Mouse (Mus musculus) kidney, embryonic 15.5 days (tissue): ENCODE measurements at regions not wholly inside any gene's neighbourhood (a gene's known extent, or its start where the extent isn't known, plus 50 kb on each side); places are given as distances from the start of the nearest gene placed in this dataset.

ENCODE experiments used
- ATAC-seq: fragments of 200-750 bp; cut with Nextera tagmentation; replicated peaks from 2 replicates; pipeline ENCODE4 v1.8.0; 2017; ENCODE audit warnings: moderate TSS enrichment; ENCODE audit not compliant: low FRiP score
- H3K27ac ChIP-seq: fragments of 300-500 bp; sonication (generic); 2 replicates; pipeline ENCODE4 v1.5.1; 2015; ENCODE audit warnings: mild to moderate bottlenecking, inconsistent platforms
- H3K27me3 ChIP-seq: fragments of 300-500 bp; sonication (generic); 2 replicates; pipeline ENCODE4 v1.6.1; 2015; ENCODE audit warnings: inconsistent platforms
- H3K36me3 ChIP-seq: fragments of 300-500 bp; sonication (generic); 2 replicates; pipeline ENCODE4 v1.6.1; 2015; ENCODE audit warnings: inconsistent platforms
- H3K4me1 ChIP-seq: fragments of 300-500 bp; sonication (generic); 2 replicates; pipeline ENCODE4 v1.6.1; 2015; ENCODE audit warnings: inconsistent platforms
- H3K4me2 ChIP-seq: fragments of 300-500 bp; sonication (generic); 2 replicates; pipeline ENCODE4 v1.6.1; 2015; ENCODE audit warnings: moderate library complexity, mild to moderate bottlenecking, inconsistent platforms
- H3K4me3 ChIP-seq: fragments of 300-500 bp; sonication (generic); replicated peaks from 2 replicates; pipeline ENCODE4 v1.5.1; 2015; ENCODE audit warnings: mild to moderate bottlenecking, inconsistent platforms
- H3K9ac ChIP-seq: fragments of 300-500 bp; sonication (generic); 2 replicates; pipeline ENCODE4 v1.6.1; 2015; ENCODE audit warnings: mild to moderate bottlenecking, inconsistent platforms
- H3K9me3 ChIP-seq: fragments of 300-500 bp; sonication (generic); replicated peaks from 2 replicates; pipeline ENCODE4 v1.6.1; 2016; ENCODE audit warnings: inconsistent platforms
- WGBS: fragments of 180-500 bp; shearing (Covaris S2); methylation state at CpG from one replicate; pipeline ENCODE4 v1.1.7; 2015; ENCODE audit warnings: mixed read lengths; 5-methylcytosine and 5-hydroxymethylcytosine counted together

GRCm38 (mm10) chr1:187413881-187414280 is 194.7 kb upstream of the Esrrg start:
- Histone ChIP-seq H3K4me3 (no peak overlapping the region), H3K27me3 (0 out of 2 replicates have a peak, but pooled peaks cover 3% of the 10 kb centered on the region), H3K27ac (no peak overlapping the region), H3K9me3 (no peaks in the 10 kb centered on the region), H3K9ac (no peak overlapping the region), H3K4me2 (no peak overlapping the region), H3K36me3 (no peaks in the 10 kb centered on the region), H3K4me1 (0 out of 2 replicates have a peak, but pooled peaks cover 7% of the 10 kb centered on the region)
- ATAC-seq: no peak
- WGBS: 41% methylated on average over 6 of the region's 6 CpGs

- Histone ChIP-seq H3K4me2 (no peak overlapping the region), H3K4me1 (0 out of 2 replicates have a peak, but pooled peaks cover 7% of the 10 kb centered on the region), H3K27me3 (0 out of 2 replicates have a peak, but pooled peaks cover 3% of the 10 kb centered on the region), H3K36me3 (no peaks in the 10 kb centered on the region), H3K9me3 (no peaks in the 10 kb centered on the region), H3K4me3 (no peak overlapping the region), H3K27ac (no peak overlapping the region), H3K9ac (no peak overlapping the region)
- WGBS: 70% methylated on average over 20 of the region's 20 CpGs
- peak; percentile 15; the same call in 1 of the 2 replicates for ATAC-seq
These were observed 190.1 kb upstream of the Esrrg start for GRCm38 (mm10) chr1:187418186-187419140.

- Histone ChIP-seq H3K9ac (no peak overlapping the region), H3K27me3 (no peaks in the 10 kb centered on the region), H3K36me3 (no peaks in the 10 kb centered on the region), H3K4me3 (no peak overlapping the region), H3K4me2 (peak overlapping the region; percentile 28; the same call in 1 of the 2 replicates), H3K4me1 (peaks cover 11% of the 10 kb centered on the region), H3K27ac (peak overlapping the region; percentile 79), H3K9me3 (no peaks in the 10 kb centered on the region)
- ATAC-seq: peak; percentile 90
- WGBS: 26% methylated on average over 9 of the region's 9 CpGs
These were observed 179.9 kb upstream of the Esrrg start for GRCm38 (mm10) chr1:187428536-187429215.

- Histone ChIP-seq H3K4me1 (peaks cover 5% of the 10 kb centered on the region), H3K9ac (no peak overlapping the region), H3K4me3 (no peak overlapping the region), H3K4me2 (no peak overlapping the region), H3K36me3 (no peaks in the 10 kb centered on the region), H3K27me3 (no peaks in the 10 kb centered on the region), H3K9me3 (no peaks in the 10 kb centered on the region), H3K27ac (no peak overlapping the region)
- whole genome bisulfite sequencing: 80% methylated on average over 24 of the region's 24 CpGs
- no peak for ATAC-seq
These were observed 174.6 kb upstream of the Esrrg start for GRCm38 (mm10) chr1:187433716-187434634.

GRCm38 (mm10) chr1:187439170-187439914 is 169.2 kb upstream of the Esrrg start:
- no peak overlapping the region; the same call in 1 of the 2 replicates for H3K4me3 ChIP-seq
- peak; percentile 96 for ATAC-seq
- peak overlapping the region; percentile 37 for H3K4me2 ChIP-seq
- no peaks in the 10 kb centered on the region for H3K9me3 ChIP-seq
- peak overlapping the region; percentile 81 for H3K27ac ChIP-seq
- no peaks in the 10 kb centered on the region for H3K36me3 ChIP-seq
- WGBS: 43% methylated on average over 20 of the region's 20 CpGs
- no peak overlapping the region for H3K9ac ChIP-seq
- no peaks in the 10 kb centered on the region for H3K27me3 ChIP-seq
- peaks cover 9% of the 10 kb centered on the region; the same call in 1 of the 2 replicates for H3K4me1 ChIP-seq

- H3K27me3 ChIP-seq: no peaks in the 10 kb centered on the region
- no peak for ATAC-seq
- no peak overlapping the region for H3K4me3 ChIP-seq
- no peaks in the 10 kb centered on the region for H3K36me3 ChIP-seq
- H3K27ac ChIP-seq: no peak overlapping the region
- H3K9ac ChIP-seq: no peak overlapping the region
- H3K4me1 ChIP-seq: peaks cover 9% of the 10 kb centered on the region; the same call in 1 of the 2 replicates
- H3K4me2 ChIP-seq: no peak overlapping the region
- H3K9me3 ChIP-seq: no peaks in the 10 kb centered on the region
- WGBS: 81% methylated on average over 3 of the region's 3 CpGs
These were observed 166.9 kb upstream of the Esrrg start for GRCm38 (mm10) chr1:187441668-187442193.

- H3K4me3 ChIP-seq: no peak overlapping the region
- H3K9ac ChIP-seq: no peak overlapping the region
- H3K9me3 ChIP-seq: no peaks in the 10 kb centered on the region
- H3K27me3 ChIP-seq: no peaks in the 10 kb centered on the region
- peaks cover 26% of the 10 kb centered on the region for H3K4me1 ChIP-seq
- 87% methylated on average over 6 of the region's 6 CpGs for WGBS
- no peak overlapping the region for H3K27ac ChIP-seq
- no peak for ATAC-seq
- H3K36me3 ChIP-seq: no peaks in the 10 kb centered on the region
- no peak overlapping the region for H3K4me2 ChIP-seq
These were observed 162.1 kb upstream of the Esrrg start for GRCm38 (mm10) chr1:187446511-187446910.

- no peaks in the 10 kb centered on the region for H3K36me3 ChIP-seq
- H3K27ac ChIP-seq: 0 out of 2 replicates have a peak overlapping the region, but pooled peaks have one; percentile 2
- no peaks in the 10 kb centered on the region for H3K9me3 ChIP-seq
- H3K4me2 ChIP-seq: peak overlapping the region; percentile 53
- H3K4me1 ChIP-seq: peaks cover 26% of the 10 kb centered on the region
- ATAC-seq: peak; percentile 81
- 7% methylated on average over 6 of the region's 6 CpGs for WGBS
- H3K9ac ChIP-seq: no peak overlapping the region
- no peaks in the 10 kb centered on the region for H3K27me3 ChIP-seq
- H3K4me3 ChIP-seq: peak overlapping the region; percentile 8; the same call in 1 of the 2 replicates
These were observed 160.4 kb upstream of the Esrrg start for GRCm38 (mm10) chr1:187448173-187448572.

GRCm38 (mm10) chr1:187450106-187450505 is 158.5 kb upstream of the Esrrg start:
- no peak for ATAC-seq
- no peak overlapping the region for H3K27ac ChIP-seq
- no peaks in the 10 kb centered on the region for H3K9me3 ChIP-seq
- no peaks in the 10 kb centered on the region for H3K36me3 ChIP-seq
- no peaks in the 10 kb centered on the region for H3K27me3 ChIP-seq
- H3K4me2 ChIP-seq: no peak overlapping the region
- WGBS: 42% methylated on average over 3 of the region's 3 CpGs
- H3K4me3 ChIP-seq: no peak overlapping the region
- H3K4me1 ChIP-seq: peaks cover 26% of the 10 kb centered on the region
- H3K9ac ChIP-seq: no peak overlapping the region

GRCm38 (mm10) chr1:187452189-187452588 is 156.4 kb upstream of the Esrrg start:
- 43% methylated on average over 6 of the region's 6 CpGs for WGBS
- H3K27ac ChIP-seq: no peak overlapping the region

More at GRCm38 (mm10) chr1:187452189-187452588, 156.4 kb upstream of the Esrrg start:
- Histone ChIP-seq H3K4me2 (no peak overlapping the region), H3K9me3 (no peaks in the 10 kb centered on the region), H3K4me3 (no peak overlapping the region), H3K9ac (no peak overlapping the region), H3K27me3 (no peaks in the 10 kb centered on the region), H3K36me3 (no peaks in the 10 kb centered on the region), H3K4me1 (peaks cover 26% of the 10 kb centered on the region)
- ATAC-seq: no peak
